Mouse (Mus musculus) intestine, embryonic 15.5 days (tissue): ENCODE data around the gene Usp15. TPM values are rescaled to one million over a fixed set of nuclear protein-coding genes. Genes with fewer than 3 reads are reported as not detected.

Experiments used
- ATAC-seq: fragments of 200-750 bp; cut with Nextera tagmentation; 2 replicates; pipeline ENCODE4 v1.8.0; 2017; ENCODE audit warnings: moderate TSS enrichment, moderate library complexity
- H3K27ac ChIP-seq: fragments of 300-500 bp; sonication (generic); 2 replicates; pipeline ENCODE4 v1.5.1; 2015; ENCODE audit warnings: mild to moderate bottlenecking, inconsistent platforms
- H3K27me3 ChIP-seq: fragments of 300-500 bp; sonication (generic); replicated peaks from 2 replicates; pipeline ENCODE4 v1.6.1; 2015; ENCODE audit warnings: inconsistent platforms
- H3K36me3 ChIP-seq: fragments of 300-500 bp; sonication (generic); 2 replicates; pipeline ENCODE4 v1.6.1; 2015; ENCODE audit warnings: inconsistent platforms
- H3K4me1 ChIP-seq: fragments of 300-500 bp; sonication (generic); replicated peaks from 2 replicates; pipeline ENCODE4 v1.6.1; 2015; ENCODE audit warnings: inconsistent platforms
- H3K4me2 ChIP-seq: fragments of 300-500 bp; sonication (generic); replicated peaks from 2 replicates; pipeline ENCODE4 v1.6.1; 2015; ENCODE audit warnings: mild to moderate bottlenecking, inconsistent platforms
- H3K4me3 ChIP-seq: fragments of 300-500 bp; sonication (generic); replicated peaks from 2 replicates; pipeline ENCODE4 v1.5.1; 2015; ENCODE audit warnings: inconsistent platforms
- H3K9ac ChIP-seq: fragments of 300-500 bp; sonication (generic); 2 replicates; pipeline ENCODE4 v1.6.1; 2015; ENCODE audit warnings: inconsistent platforms
- H3K9me3 ChIP-seq: fragments of 300-500 bp; sonication (generic); 2 replicates; pipeline ENCODE4 v1.6.1; 2016; ENCODE audit warnings: inconsistent platforms
- WGBS: fragments of 180-500 bp; shearing (Covaris S2); methylation state at CpG from one replicate; pipeline ENCODE4 v1.1.7; 2015; 5-methylcytosine and 5-hydroxymethylcytosine counted together
- polyA plus RNA-seq: library from polyadenylated mRNA; unstranded; fragments of >200 nt; fragmentation: Nextera tagmentation; extraction: Ambion mirVana; gene quantifications from 2 replicates; pipeline ENCODE4 v1.2.1, GENCODE M21; 2015

Usp15 gene
- polyA plus RNA-seq, 1 experiment from 2014 or later, result 76.3 TPM

GRCm38 (mm10) chr10:123160508-123160907, 36.3 kb downstream of the Usp15 start:
- Histone ChIP-seq H3K9ac (no peak overlapping the region), H3K4me3 (no peak overlapping the region), H3K36me3 (0 out of 2 replicates have a peak, but pooled peaks cover 2% of the 10 kb centered on the region), H3K4me2 (no peak overlapping the region), H3K27ac (no peak overlapping the region), H3K27me3 (no peaks in the 10 kb centered on the region), H3K4me1 (no peaks in the 10 kb centered on the region), H3K9me3 (no peaks in the 10 kb centered on the region)
- ATAC-seq, result no peak
- 71% methylated on average over 6 of the region's 6 CpGs for WGBS

GRCm38 (mm10) chr10:123159316-123159715, 37.5 kb downstream of the Usp15 start:
- H3K4me1 ChIP-seq, result no peaks in the 10 kb centered on the region
- WGBS, result 74% methylated on average over 7 of the region's 7 CpGs
- H3K27me3 ChIP-seq, result no peaks in the 10 kb centered on the region
- H3K36me3 ChIP-seq, result no peaks in the 10 kb centered on the region
- H3K4me3 ChIP-seq, result no peak overlapping the region
- H3K27ac ChIP-seq, result no peak overlapping the region
- no peak overlapping the region for H3K4me2 ChIP-seq
- no peak overlapping the region for H3K9ac ChIP-seq
- H3K9me3 ChIP-seq, result no peaks in the 10 kb centered on the region
- no peak for ATAC-seq

- H3K36me3 ChIP-seq, result no peaks in the 10 kb centered on the region
- no peaks in the 10 kb centered on the region for H3K27me3 ChIP-seq
- H3K4me1 ChIP-seq, result no peaks in the 10 kb centered on the region
- no peaks in the 10 kb centered on the region for H3K9me3 ChIP-seq
- no peak overlapping the region for H3K4me2 ChIP-seq
- H3K27ac ChIP-seq, result no peak overlapping the region
- no peak overlapping the region for H3K4me3 ChIP-seq
- WGBS, result 77% methylated on average over 2 of the region's 2 CpGs
- no peak for ATAC-seq
- H3K9ac ChIP-seq, result no peak overlapping the region
Measured at GRCm38 (mm10) chr10:123156392-123156791, 40.4 kb downstream of the Usp15 start.

GRCm38 (mm10) chr10:123155764-123156163, 41.0 kb downstream of the Usp15 start:
- H3K4me3 ChIP-seq, result no peak overlapping the region
- H3K27me3 ChIP-seq, result no peaks in the 10 kb centered on the region
- WGBS, result 90% methylated on average over 6 of the region's 6 CpGs
- no peak overlapping the region for H3K4me2 ChIP-seq
- H3K9ac ChIP-seq, result no peak overlapping the region
- H3K9me3 ChIP-seq, result no peaks in the 10 kb centered on the region
- H3K27ac ChIP-seq, result no peak overlapping the region
- no peaks in the 10 kb centered on the region for H3K36me3 ChIP-seq
- H3K4me1 ChIP-seq, result no peaks in the 10 kb centered on the region
- no peak for ATAC-seq

GRCm38 (mm10) chr10:123153321-123153720, 43.5 kb downstream of the Usp15 start:
- 44% methylated on average over 2 of the region's 2 CpGs for WGBS
- H3K4me2 ChIP-seq, result no peak overlapping the region
- no peaks in the 10 kb centered on the region for H3K27me3 ChIP-seq
- no peak for ATAC-seq
- H3K9ac ChIP-seq, result no peak overlapping the region
- no peaks in the 10 kb centered on the region for H3K4me1 ChIP-seq
- H3K36me3 ChIP-seq, result no peaks in the 10 kb centered on the region
- no peak overlapping the region for H3K4me3 ChIP-seq
- H3K27ac ChIP-seq, result no peak overlapping the region
- H3K9me3 ChIP-seq, result no peaks in the 10 kb centered on the region

- 51% methylated on average over 4 of the region's 4 CpGs for WGBS
- no peak for ATAC-seq
Measured at GRCm38 (mm10) chr10:123148025-123148814, 48.6 kb downstream of the Usp15 start.

GRCm38 (mm10) chr10:123147180-123147579, 49.6 kb downstream of the Usp15 start:
- Histone ChIP-seq H3K27me3 (no peaks in the 10 kb centered on the region), H3K27ac (no peak overlapping the region), H3K4me3 (no peak overlapping the region), H3K9me3 (no peaks in the 10 kb centered on the region), H3K4me1 (0 out of 2 replicates have a peak, but pooled peaks cover 3% of the 10 kb centered on the region), H3K36me3 (0 out of 2 replicates have a peak, but pooled peaks cover 3% of the 10 kb centered on the region), H3K4me2 (no peak overlapping the region), H3K9ac (no peak overlapping the region)
- 34% methylated on average over 6 of the region's 6 CpGs for WGBS
- ATAC-seq, result peak; percentile 75; the same call in 1 of the 2 replicates

More at GRCm38 (mm10) chr10:123148025-123148814, 48.6 kb downstream of the Usp15 start:
- Histone ChIP-seq H3K4me2 (no peak overlapping the region), H3K9me3 (no peaks in the 10 kb centered on the region), H3K4me1 (0 out of 2 replicates have a peak, but pooled peaks cover 3% of the 10 kb centered on the region), H3K36me3 (0 out of 2 replicates have a peak, but pooled peaks cover 3% of the 10 kb centered on the region), H3K4me3 (no peak overlapping the region), H3K27me3 (no peaks in the 10 kb centered on the region), H3K9ac (no peak overlapping the region), H3K27ac (no peak overlapping the region)

GRCm38 (mm10) chr10:123146349-123146748, 50.4 kb downstream of the Usp15 start:
- H3K4me2 ChIP-seq, result no peak overlapping the region
- no peak overlapping the region for H3K9ac ChIP-seq
- no peaks in the 10 kb centered on the region for H3K27me3 ChIP-seq
- H3K4me1 ChIP-seq, result 0 out of 2 replicates have a peak, but pooled peaks cover 3% of the 10 kb centered on the region
- no peak for ATAC-seq
- H3K9me3 ChIP-seq, result no peaks in the 10 kb centered on the region
- H3K27ac ChIP-seq, result no peak overlapping the region
- H3K36me3 ChIP-seq, result 0 out of 2 replicates have a peak, but pooled peaks cover 3% of the 10 kb centered on the region
- H3K4me3 ChIP-seq, result no peak overlapping the region
- WGBS, result 70% methylated on average over 2 of the region's 2 CpGs

- Histone ChIP-seq H3K4me2 (no peak overlapping the region), H3K36me3 (0 out of 2 replicates have a peak, but pooled peaks cover 3% of the 10 kb centered on the region), H3K9ac (no peak overlapping the region), H3K9me3 (no peaks in the 10 kb centered on the region), H3K4me3 (no peak overlapping the region), H3K27me3 (no peaks in the 10 kb centered on the region), H3K27ac (no peak overlapping the region), H3K4me1 (0 out of 2 replicates have a peak, but pooled peaks cover 3% of the 10 kb centered on the region)
- 89% methylated on average over 8 of the region's 8 CpGs for whole genome bisulfite sequencing
- no peak for ATAC-seq
Measured at GRCm38 (mm10) chr10:123144256-123144655, 52.5 kb downstream of the Usp15 start.

- Histone ChIP-seq H3K9me3 (no peaks in the 10 kb centered on the region), H3K4me2 (no peak overlapping the region), H3K4me1 (no peaks in the 10 kb centered on the region), H3K27me3 (no peaks in the 10 kb centered on the region), H3K27ac (no peak overlapping the region), H3K4me3 (no peak overlapping the region), H3K9ac (no peak overlapping the region), H3K36me3 (0 out of 2 replicates have a peak, but pooled peaks cover 3% of the 10 kb centered on the region)
- 93% methylated on average over 5 of the region's 5 CpGs for WGBS
- no peak for ATAC-seq
Measured at GRCm38 (mm10) chr10:123142395-123143050, 54.3 kb downstream of the Usp15 start.

GRCm38 (mm10) chr10:123135818-123136217, 61.0 kb downstream of the Usp15 start:
- 71% methylated on average over 10 of the region's 10 CpGs for WGBS
- Histone ChIP-seq H3K27me3 (no peaks in the 10 kb centered on the region), H3K4me2 (no peak overlapping the region), H3K9ac (no peak overlapping the region), H3K27ac (no peak overlapping the region), H3K9me3 (no peaks in the 10 kb centered on the region), H3K4me3 (no peak overlapping the region), H3K4me1 (no peaks in the 10 kb centered on the region), H3K36me3 (peaks cover 3% of the 10 kb centered on the region)
- no peak for ATAC-seq

- WGBS, result 91% methylated on average over 10 of the region's 10 CpGs
- no peak overlapping the region for H3K9ac ChIP-seq
- no peak overlapping the region for H3K4me2 ChIP-seq
- no peak overlapping the region for H3K27ac ChIP-seq
- H3K9me3 ChIP-seq, result no peaks in the 10 kb centered on the region
- ATAC-seq, result no peak
- no peak overlapping the region for H3K4me3 ChIP-seq
- H3K27me3 ChIP-seq, result no peaks in the 10 kb centered on the region
- H3K36me3 ChIP-seq, result peaks cover 3% of the 10 kb centered on the region
- no peaks in the 10 kb centered on the region for H3K4me1 ChIP-seq
Measured at GRCm38 (mm10) chr10:123131487-123131886, 65.3 kb downstream of the Usp15 start.
